In genomic region chr5:148598376-148598775, GRCm38 (mm10) we compare ENCODE assay signal across 13 mouse cellular contexts. TPM values are rescaled to one million over a fixed set of nuclear protein-coding genes. Genes with fewer than 3 reads are reported as not detected.
A peak's percentile ranks its signal among the peaks of the same experiment; 100 is the strongest.
DNase-seq lines count a peak whose midpoint lies in the region; ATAC-seq and TF ChIP-seq lines count a peak whose summit lies in the region.
"Had no signal": no experiment of that assay in that cellular context is flagged by ENCODE, and none has a peak within 500 bp of the region (broad histone marks: within the 10 kb centered on the region; RNA-seq: fewer than 3 reads in every experiment).

No protein-coding gene starts in this region.

- no peak overlapping the region for H3K9ac ChIP-seq in neural tube, embryonic 15.5 days (replicated peaks)
- H3K9ac ChIP-seq in limb, embryonic 14.5 days (ENCODE audit: low read depth, low read length, severe bottlenecking), result no peak overlapping the region
- H3K9ac ChIP-seq: forebrain, embryonic 13.5 days; liver, embryonic 13.5 days had no signal

- no peak for TF ChIP-seq POLR2A in limb, embryonic 14.5 days (IDR thresholded peaks at IDR 0.05; ENCODE audit: borderline replicate concordance, extremely low read depth, insufficient read depth, insufficient read length)

- 57% methylated on average over 9 of the region's 9 CpGs for WGBS in neural tube, embryonic 15.5 days
- WGBS in limb, embryonic 14.5 days, result 25% methylated on average over 9 of the region's 9 CpGs

- DNase-seq in neural tube, embryonic 10.5 days (ENCODE audit: extremely low spot score, low spot score), result peak; percentile 63
- DNase-seq in kidney, adult 9 months, result peak; percentile 87
- peak; percentile 70 for DNase-seq in limb, embryonic 14.5 days (ENCODE audit: low spot score)
- DNase-seq in yolk sac, embryonic 10.5 days (ENCODE audit: low spot score), result peak; percentile 56
- no peak for DNase-seq in layer of hippocampus, postnatal 25 days (ENCODE audit: extremely low spot score in 1 of 2, low spot score in 1 of 2)
- no peak for DNase-seq in spleen, adult 12 weeks (ENCODE audit: low spot score)
- DNase-seq: cerebellum, postnatal 25 days; liver, embryonic 13.5 days had no signal

- H3K4me1 ChIP-seq in neural tube, embryonic 15.5 days, result no peaks in the 10 kb centered on the region
- H3K4me1 ChIP-seq in limb, embryonic 14.5 days (ENCODE audit: control insufficient read depth, insufficient read depth, low read length), result peaks cover 5% of the 10 kb centered on the region; the same call in 1 of the 2 replicates
- H3K4me1 ChIP-seq: heart, embryonic 10.5 days; liver, embryonic 13.5 days had no signal

- no peaks in the 10 kb centered on the region for H3K27me3 ChIP-seq in neural tube, embryonic 15.5 days (replicated peaks)
- no peaks in the 10 kb centered on the region for H3K27me3 ChIP-seq in limb, embryonic 14.5 days (ENCODE audit: control insufficient read depth, insufficient read depth, low read length)
- H3K27me3 ChIP-seq: forebrain, embryonic 13.5 days; liver, embryonic 13.5 days had no signal

- no peaks in the 10 kb centered on the region for H3K36me3 ChIP-seq in neural tube, embryonic 15.5 days
- H3K36me3 ChIP-seq in limb, embryonic 14.5 days (ENCODE audit: control insufficient read depth, insufficient read depth, low read length), result no peaks in the 10 kb centered on the region
- H3K36me3 ChIP-seq: heart, embryonic 10.5 days; liver, embryonic 13.5 days had no signal

- H3K4me2 ChIP-seq in neural tube, embryonic 15.5 days, result no peak overlapping the region
- no peak overlapping the region for H3K4me2 ChIP-seq in limb, embryonic 14.5 days (replicated peaks; ENCODE audit: low read depth, low read length, severe bottlenecking)
- H3K4me2 ChIP-seq: forebrain, embryonic 13.5 days; liver, embryonic 13.5 days had no signal

- no peak for ATAC-seq in neural tube, embryonic 15.5 days (ENCODE audit: low FRiP score)
- peak; percentile 76; the same call in 1 of the 2 replicates for ATAC-seq in limb, embryonic 14.5 days (ENCODE audit: low FRiP score, low read depth)
- ATAC-seq in activated CD4-positive, CD25-positive, alpha-beta regulatory T cell, adult 4 months, result no peak
- ATAC-seq: forebrain, embryonic 13.5 days; inflammation-experienced regulatory T-cells, adult 6 months had no signal

- no peak overlapping the region for H3K27ac ChIP-seq in neural tube, embryonic 15.5 days (replicated peaks)
- no peak overlapping the region for H3K27ac ChIP-seq in limb, embryonic 14.5 days (replicated peaks; ENCODE audit: low read depth, low read length)
- H3K27ac ChIP-seq: forebrain, embryonic 13.5 days; heart, embryonic 10.5 days; liver, embryonic 13.5 days had no signal

- peaks cover 3% of the 10 kb centered on the region; the same call in 1 of the 2 replicates for H3K9me3 ChIP-seq in neural tube, embryonic 15.5 days (replicated peaks)
- no peaks in the 10 kb centered on the region for H3K9me3 ChIP-seq in limb, embryonic 14.5 days (ENCODE audit: control insufficient read depth, low read length)
- H3K9me3 ChIP-seq: heart, embryonic 10.5 days; liver, embryonic 13.5 days had no signal

- H3K4me3 ChIP-seq in neural tube, embryonic 15.5 days (replicated peaks), result no peak overlapping the region
- H3K4me3 ChIP-seq in limb, embryonic 14.5 days (replicated peaks; ENCODE audit: low read length), result no peak overlapping the region
- H3K4me3 ChIP-seq: forebrain, embryonic 13.5 days; heart, embryonic 10.5 days; liver, embryonic 13.5 days had no signal

RNA-seq across cellular contexts. Expression of gene Ubl3, which starts 45.8 kb away (rescaled TPM):
- polyA plus RNA-seq in neural tube, embryonic 15.5 days (2015; fragmentation: Nextera tagmentation; extraction: Ambion mirVana), result 98.3 and 98.4 TPM in 2 replicates
- polyA plus RNA-seq in limb, embryonic 14.5 days (2012; rRNA removed), result 30.3 and 33.4 TPM in 2 replicates
- 73.6 and 84.6 TPM in 2 replicates for polyA plus RNA-seq in limb, embryonic 14.5 days (2014; fragmentation: Nextera tagmentation; extraction: Ambion mirVana)
- 100 to 1,000 TPM; 232 to 264 TPM for total RNA-seq in layer of hippocampus, postnatal 25 days (2021)
- polyA plus RNA-seq in activated CD4-positive, CD25-positive, alpha-beta regulatory T cell, adult 4 months (2017; shearing (Covaris generic)), result 100 to 1,000 TPM in 1 of 2 experiments, 10 to 100 TPM in 1; 86.3 to 124 TPM

Comparison
In these comparisons a context has a peak if more than half of its experiments do, and no peak if none do; other contexts are left out.
1. DNase-seq: peak in neural tube, embryonic 10.5 days (single experiment), kidney, adult 9 months (single experiment), limb, embryonic 14.5 days (single experiment) and yolk sac, embryonic 10.5 days (single experiment); none in layer of hippocampus, postnatal 25 days (0 of 2) and spleen, adult 12 weeks (single experiment).